Mouse (Mus musculus): ENCODE measurements around the gene Upp2.

GRCm38 (mm10) chr2:58787360-58787759 lies 220.3 kb downstream of the Upp2 start:
- TF ChIP-seq CTCF (IDR thresholded peaks at IDR 0.05; ENCODE audit: low read depth, low read length) = no peak
- no peak for TF ChIP-seq GATA1 (IDR thresholded peaks at IDR 0.05; ENCODE audit: borderline replicate concordance, low read length)
- TF ChIP-seq TAL1 (conservative IDR thresholded peaks at IDR 0.05; ENCODE audit: low read depth, low read length) = no peak
- no peak for TF ChIP-seq GATA2 (IDR thresholded peaks at IDR 0.05; ENCODE audit: borderline replicate concordance, low read depth, low read length)
- TF ChIP-seq POLR2AphosphoS5 (IDR thresholded peaks at IDR 0.05; ENCODE audit: insufficient replicate concordance, low read depth, low read length) = no peak
